Mouse (Mus musculus): Measurements from ENCODE around the gene Banf2.

Gene Banf2

DNA sequence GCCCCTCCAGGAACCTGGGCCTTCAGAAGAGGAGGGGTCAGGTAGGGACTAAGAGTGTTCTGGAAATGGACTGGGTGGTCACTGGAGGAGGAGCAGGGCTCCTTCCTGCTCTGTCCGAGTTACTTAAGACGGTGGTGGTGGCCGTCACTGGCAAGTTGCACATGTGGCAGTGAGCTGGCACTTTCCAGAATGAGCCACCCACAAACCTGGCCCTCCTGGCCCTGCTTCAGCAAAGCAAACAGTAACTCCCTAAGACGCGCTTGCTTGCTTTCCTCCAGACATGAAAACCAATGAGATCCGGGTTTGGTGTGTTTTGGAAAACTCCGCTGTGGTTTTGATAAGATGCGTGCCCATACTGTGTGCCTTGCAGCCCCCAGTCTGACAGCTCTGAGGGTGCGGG, 7.5 kb upstream of the Banf2 start:
- DNase-seq (ENCODE audit: low read depth, low spot score), result no peak

DNA sequence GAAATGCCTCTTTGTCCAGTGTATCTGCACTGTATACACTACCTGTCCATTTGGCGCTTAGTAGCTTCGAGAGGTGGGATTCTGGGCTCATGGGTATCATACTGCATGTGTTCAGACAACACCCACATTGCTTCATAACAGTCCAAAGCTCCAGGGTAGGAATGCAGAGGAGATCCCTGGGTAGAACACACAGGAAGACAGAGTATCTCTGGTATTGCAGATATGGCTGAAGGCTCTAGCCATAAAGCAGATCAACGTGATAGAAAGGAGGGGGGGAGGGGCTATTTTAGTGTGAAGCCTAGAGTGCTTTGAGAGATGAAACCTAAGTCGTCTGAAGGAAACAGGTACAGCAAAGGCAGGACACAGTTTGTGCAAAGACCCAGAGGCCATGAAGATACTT, 6.4 kb upstream of the Banf2 start:
- DNase-seq (ENCODE audit: low read depth, low spot score), result no peak

DNA sequence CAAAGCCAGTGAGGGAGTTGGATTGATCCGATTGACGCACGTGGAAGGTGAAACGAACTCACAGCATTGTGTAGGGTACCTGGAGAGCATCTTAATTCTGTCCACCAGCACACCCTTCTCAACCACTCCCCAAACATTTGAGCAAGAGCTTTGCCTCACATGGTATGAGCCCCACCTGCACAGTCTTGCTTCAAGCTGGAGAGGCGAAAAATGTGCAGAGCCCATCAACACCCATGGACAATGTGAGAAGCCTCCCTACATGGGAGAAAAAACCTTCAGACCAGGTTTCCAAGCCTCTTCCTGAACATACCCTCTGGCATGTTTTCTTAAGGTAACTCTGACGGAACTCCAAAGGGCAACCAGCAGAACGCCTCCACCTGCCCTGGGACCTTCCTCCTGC, 2.1 kb upstream of the Banf2 start:
- no peak for DNase-seq (ENCODE audit: low read depth, low spot score)

DNA sequence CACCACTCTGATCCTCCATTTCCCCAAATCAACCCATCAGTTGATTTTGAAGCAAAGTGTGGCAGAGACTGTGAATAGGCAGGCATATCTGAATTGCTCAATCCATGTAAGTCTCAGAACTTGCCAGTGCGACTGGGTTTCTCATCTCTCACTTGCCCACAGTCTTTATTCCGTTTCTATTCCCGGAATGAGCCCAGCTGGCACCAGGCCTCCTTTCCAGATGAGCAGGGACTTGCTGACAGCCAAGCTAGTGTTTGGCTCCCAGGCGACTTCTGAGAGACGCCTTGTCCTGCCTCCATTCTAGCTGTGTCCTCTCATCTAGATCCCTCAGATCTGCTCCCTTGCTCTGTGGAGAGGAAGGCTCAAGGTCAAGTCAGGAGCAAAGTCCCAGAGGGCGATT, 11.9 kb downstream of the Banf2 start:
- no peak for DNase-seq (ENCODE audit: low read depth, low spot score)

DNA sequence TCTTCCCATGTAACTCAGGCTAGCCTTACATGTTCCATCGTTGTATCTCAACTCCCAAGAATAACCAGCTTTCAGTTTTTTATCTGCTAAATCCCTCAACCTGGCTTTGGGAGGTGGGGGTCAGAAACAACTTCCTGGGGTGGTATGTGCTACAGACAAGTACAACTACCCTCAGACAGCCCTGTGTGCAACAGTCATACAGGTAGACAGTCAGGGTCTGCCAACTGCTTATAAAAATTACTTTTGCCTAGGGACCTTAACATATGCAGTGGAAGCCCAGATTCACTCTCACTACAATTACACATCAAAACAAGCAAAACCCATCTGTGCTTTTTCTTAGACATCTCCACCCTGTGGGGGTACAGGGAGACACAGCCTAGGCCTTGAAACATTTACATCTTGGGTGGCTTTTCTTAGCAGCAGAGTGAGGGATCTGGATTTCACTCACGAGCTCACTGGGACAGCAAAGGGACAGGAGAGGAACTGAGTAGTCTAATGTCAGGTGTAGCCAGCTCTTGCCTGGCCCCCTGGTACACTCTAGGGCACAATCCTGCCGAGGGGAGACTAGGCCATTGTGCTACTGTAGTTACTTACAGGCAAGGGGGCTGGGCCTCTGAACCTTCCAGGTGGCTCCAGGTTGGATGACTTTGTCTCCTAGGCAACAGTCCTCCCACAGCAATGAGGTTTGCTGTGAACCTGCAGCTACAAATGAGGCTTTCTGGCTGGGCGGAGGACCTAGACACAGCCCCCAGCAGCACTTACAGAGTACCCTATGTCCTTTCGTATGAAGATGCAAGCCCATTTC, 13.1 kb downstream of the Banf2 start:
- DNase-seq (ENCODE audit: low read depth, low spot score), result no peak

DNA sequence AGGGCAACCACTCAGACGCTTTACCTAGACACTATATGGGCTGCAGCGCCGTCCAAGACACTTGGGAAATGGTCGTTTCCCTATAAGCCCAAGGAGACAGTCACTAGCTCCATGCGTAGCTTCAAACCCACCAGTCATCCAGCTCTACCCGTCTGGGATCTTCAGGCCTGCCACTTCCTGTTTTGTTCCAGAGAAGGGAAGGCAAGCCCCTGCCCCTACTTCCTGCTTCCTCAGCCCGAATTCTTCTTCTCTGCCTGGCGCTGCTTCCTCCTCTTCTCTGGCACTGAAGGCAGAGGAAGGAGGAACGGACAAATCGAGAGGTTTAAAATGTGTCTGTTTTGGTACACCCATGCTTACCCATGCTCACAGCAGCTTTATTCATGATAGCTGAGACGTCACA, 14.1 kb downstream of the Banf2 start:
- no peak for DNase-seq (ENCODE audit: low read depth, low spot score)

DNA sequence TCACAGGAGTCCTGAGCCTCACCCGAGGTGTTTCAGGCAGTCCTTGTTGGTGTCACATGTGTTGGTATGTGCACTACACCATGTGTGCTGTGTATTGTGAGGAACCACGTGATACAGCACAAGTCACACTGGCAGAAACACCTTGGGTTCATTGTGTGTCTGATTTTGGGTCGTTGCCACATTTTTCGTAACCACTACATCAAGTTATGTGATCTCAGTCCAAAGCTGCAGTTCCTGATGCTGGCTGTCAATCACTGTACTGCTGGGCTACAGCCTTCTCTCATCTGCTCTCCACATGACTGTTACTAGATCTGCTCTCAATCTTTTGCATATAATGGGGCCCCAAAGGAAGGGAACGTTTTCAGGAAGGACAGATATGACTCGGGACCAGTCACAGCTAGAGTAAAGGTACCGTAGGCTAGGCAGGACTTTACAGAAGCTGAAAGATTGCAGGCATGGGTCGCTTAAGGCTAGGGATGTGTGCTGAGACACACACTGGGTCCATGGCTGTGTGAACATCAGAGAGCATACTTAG, 17.4 kb downstream of the Banf2 start:
- no peak for DNase-seq (ENCODE audit: low read depth, low spot score)

DNA sequence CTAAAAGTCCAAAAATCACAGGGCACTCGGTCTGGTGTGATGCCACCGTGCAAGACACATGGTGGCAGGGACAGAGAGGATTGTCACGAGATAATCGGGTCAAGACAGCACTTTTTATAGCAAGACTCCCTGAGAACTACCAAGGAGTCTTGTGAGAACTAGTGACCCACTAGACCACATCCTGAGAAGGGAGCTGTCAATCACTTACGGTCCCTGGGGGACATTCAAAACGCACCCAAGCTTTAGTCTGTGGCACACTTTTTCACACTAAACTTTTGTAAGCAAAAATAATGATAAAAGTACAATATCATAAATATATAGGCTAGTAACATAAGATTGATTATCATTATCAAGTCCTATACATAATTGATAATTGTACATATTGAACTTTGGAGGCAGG, 18.0 kb downstream of the Banf2 start:
- no peak for DNase-seq (ENCODE audit: low read depth, low spot score)

DNA sequence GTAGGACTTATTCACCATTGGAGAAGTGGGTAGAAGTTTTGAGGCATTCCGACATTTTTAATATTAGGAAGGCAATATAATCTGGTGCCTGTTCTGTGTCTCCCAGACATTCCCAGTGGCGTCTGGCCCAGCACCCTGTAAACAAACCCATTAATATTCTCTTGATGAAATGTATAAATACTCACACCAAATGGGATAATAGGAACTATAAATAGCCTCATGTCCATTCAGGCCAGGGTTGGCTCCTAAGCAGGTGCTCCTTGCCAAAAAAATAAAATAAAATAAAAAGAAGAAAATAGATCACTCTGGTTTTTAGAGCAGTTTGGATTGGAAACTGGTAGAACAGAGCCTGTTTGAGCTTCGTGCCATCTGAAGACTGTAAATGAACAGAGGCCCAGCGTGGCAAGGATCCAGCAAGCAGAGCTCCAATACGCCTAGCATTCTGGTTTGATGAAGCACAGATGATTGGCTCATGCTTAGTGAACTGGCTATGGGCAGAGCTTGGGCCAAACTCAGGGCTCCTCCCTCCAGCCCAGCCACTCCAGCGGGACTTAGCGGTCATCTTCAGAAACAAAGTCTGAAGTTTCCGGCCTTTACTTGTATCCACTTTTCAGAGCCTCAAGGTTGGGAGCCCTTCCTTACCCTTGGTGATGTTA, 19.7 kb downstream of the Banf2 start:
- DNase-seq (ENCODE audit: low read depth, low spot score), result no peak

DNA sequence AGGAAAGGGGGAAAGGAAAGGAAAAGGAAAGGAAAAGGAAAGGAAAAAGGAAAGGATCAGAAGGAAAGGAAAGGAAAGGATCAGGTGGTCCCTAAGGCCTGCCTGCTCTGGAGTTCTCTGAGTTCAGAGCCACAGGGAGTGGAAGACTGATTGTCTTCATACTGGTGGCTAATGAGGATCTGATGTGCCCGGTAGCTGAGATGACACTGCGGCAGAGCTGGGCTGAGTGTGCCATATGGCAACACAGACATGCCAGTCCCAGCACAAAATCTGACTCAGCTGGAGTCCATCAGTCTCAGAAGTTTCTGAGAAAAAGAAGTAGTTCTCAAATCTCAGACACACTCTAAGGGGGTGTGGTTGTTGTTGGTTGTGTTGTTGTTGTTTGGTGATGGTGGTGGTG, 24.9 kb downstream of the Banf2 start:
- no peak for DNase-seq (ENCODE audit: low read depth, low spot score)

DNA sequence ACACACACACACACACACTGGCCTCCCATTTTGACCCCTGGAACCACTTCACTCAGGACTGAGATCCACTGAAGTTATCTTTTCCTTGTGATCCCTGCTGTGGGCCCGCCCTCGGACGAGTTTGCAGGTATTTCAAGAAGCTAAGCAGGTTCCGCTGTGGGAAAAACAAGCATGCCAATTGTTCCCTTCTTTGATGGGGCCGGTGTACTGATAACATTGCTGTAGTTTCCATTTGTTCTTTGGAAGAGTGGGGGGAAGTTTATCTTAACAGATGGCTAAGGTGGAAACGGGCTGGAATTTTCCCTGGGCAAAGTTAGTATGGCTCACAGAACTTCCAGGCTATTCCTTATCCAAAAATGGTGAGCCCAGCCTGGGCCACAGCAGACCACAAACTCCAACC, 28.8 kb downstream of the Banf2 start:
- DNase-seq (ENCODE audit: low read depth, low spot score), result no peak

DNA sequence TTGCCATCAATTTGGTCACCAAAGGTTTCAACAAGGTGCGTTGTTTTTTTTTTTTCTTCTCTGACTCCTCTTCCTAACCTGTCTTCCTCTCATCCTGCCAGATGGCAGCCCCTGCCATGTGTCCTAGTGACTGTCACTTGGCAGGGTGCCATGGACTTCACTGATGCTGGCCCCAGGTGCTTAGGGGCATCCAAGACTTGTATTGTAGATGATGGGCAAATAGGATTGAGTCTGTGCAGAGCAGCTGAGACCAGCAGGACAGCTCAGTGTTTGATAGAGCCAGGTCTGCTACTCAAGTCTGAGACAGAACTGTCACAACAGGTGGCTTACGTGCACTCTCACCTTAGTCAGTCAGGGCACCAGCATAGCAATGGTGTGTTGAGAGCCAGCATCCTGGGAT, 32.6 kb downstream of the Banf2 start:
- no peak for DNase-seq (ENCODE audit: low read depth, low spot score)

DNA sequence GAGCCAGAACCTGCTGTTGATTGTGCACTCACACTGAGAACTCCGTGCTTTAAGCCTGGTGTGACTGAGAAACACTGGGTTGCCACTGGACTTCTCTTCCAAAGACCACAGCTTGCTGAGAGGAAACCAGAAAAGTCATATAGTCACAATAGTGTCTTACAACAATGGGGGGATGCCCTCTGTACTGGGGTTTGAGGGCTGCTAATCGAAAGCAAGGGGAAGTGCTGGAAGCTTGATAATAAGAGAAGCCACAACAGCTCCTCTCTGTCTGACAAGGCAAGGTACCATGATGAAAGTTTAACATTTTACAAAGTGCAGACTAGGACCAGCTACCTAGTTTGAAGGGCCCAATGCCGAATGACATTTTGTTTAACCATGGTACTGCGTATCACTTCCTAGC, 36.8 kb downstream of the Banf2 start:
- no peak for DNase-seq (ENCODE audit: low read depth, low spot score)

DNA sequence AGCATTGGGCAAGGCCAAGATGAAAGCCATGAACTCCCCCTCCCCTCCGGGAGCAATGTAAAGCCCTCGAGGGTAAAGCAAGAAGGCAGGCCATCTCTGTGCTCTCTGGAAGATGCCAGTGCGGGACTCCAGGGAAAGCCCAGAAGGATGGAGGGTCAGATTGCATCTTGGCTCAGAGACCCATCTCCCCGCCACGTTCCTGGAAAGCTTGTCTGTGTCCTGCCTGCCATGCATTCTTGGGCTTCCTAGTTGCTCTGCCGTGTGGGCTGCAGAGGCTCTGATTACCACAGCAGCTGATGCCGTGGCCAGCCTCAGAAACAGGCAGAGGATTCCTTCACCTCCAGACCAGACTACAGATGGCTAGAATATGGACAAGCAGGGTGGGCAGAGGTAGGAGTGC, 37.6 kb downstream of the Banf2 start:
- no peak for DNase-seq (ENCODE audit: low read depth, low spot score)

DNA sequence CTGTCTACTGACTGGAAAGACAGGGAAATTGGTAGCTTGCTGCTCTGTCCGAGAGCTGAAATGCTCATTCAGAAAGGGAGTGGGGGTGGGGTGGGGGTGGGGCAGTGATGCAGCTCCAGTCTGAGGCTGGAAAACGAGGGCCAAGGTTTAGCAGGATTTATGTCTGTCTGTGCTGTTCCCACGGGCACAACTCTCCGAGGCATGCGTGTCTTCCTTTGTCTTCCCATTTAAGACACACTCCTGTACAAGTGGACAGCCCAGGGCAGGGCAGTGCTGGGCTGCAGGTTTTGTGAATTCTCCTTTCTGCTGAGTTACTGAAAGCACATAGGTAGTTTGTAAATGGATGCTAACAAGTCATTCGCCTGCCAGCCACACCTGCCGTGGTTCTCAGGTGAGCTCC, 39.8 kb downstream of the Banf2 start:
- DNase-seq (ENCODE audit: low read depth, low spot score), result no peak

DNA sequence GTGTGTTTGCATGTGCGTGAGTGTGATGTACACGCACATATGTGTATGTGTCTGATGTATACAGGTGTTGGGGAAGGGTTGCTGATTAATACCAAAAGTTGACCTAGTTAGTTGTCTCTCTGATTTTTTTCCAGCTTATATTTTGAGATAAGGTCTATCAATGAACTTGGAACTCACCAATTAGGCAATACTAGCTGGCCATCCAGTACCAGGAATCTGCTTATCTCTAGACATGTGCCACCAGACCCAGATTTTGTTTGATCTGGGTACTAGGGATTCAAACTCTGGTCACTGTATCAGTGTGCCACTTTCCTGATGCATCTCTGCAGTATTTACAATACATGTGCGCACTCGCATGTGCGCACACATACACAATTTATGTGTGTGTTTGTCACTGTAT, 41.2 kb downstream of the Banf2 start:
- no peak for DNase-seq (ENCODE audit: low read depth, low spot score)

DNA sequence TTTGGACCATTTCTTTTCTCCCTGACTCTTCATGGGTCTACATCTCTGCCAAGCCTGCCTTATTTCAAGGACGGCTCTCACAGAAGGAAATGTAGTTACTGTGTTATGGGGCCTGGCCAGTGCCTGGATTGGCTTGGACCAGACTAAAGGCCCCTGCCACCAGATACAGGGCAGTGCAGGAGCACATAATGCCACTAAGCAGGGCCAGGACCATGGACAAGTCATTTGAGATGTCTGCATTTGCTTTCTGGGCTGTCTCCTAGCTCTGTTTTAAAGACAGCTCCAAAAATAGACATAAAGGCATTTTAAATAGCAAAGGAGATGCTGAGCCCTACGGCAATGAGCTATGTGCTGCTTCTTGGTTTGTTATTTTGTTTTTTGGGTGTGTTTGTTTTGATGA, 43.8 kb downstream of the Banf2 start:
- no peak for DNase-seq (ENCODE audit: low read depth, low spot score)

DNA sequence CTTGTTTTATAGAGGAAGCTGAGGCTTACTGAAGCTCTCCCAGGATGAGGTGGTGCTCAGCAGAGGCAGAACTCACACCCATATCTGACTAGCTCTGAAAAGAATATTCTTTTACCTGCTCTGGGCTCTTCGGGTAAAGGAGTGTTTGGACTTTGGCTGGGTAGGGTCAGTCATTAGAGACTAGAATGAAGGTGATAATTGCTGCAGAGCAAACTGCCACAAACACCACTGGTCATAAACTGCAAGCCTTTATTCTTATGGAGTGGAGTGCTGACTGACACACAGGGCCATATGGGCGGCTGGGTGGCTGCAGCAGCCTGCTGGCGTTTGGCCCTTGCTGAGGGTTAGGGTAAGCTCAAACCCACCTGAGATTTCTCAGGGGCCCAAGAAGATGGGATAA, 46.0 kb downstream of the Banf2 start:
- DNase-seq (ENCODE audit: low read depth, low spot score), result no peak

DNA sequence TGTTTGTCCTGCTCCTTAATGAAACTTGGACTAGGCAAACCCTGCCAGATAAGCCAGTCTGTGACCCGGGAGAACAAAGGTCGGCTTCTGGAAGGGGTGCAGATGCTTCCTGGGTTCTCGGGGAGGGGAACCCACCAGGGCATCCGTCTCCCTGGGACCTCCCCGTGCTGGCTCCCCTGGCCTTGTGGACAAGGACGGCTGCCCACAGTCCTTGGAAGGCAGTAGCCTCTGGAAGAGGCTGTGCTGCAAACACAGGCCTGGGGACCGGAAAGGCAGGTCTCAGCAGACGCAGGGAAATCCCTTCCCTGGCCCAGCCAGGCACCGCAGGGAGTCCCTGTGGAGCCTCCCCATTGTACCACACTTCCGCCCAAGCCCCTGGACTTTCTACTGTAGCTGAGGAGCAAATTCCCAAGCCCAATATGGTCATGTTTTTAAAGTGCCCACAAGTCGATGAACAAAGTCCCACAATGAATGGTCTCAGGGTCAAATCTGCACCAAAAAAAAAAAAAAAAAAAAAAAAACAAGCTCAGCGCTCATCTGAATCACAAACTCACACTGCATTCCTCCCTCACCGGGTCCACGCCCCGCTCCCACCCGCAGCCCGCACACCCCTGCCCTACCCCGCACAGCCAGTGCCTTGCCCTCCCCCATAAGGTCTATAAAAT, 53.5 kb downstream of the Banf2 start:
- peak; percentile 28 for DNase-seq (ENCODE audit: low read depth, low spot score)

DNA sequence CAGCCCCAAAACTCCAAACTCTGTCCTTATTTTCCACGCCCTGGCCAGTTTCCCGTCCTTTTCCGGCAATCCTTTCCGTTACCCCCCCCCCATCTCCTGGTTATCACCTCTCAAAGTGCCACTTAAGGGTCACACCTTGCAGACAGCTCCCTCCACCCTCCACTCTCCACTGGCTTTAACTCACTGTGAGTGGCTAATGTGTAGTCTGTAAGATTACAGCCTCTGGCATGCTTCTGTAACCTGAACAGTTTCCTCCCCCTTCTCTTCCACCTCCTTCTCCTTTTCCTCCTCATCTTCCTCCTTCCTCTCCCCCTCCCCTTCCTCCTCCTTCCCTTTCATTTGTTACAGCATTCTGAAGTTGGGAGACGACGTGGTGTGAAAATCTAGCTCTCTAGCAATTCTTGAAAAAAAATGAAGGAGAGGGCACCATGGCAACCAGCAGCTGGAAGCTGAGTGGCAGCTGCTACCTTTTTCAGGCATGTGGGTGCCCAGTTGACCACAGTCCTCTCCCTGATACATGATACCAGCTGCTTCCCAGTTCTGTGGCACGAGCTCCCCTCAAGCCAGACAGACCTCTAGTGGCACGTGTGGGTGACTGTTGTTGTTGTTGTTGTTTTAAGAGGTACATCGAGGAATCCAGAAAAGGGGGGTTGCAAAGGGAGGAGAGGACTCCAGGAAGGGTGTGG, 55.2 kb downstream of the Banf2 start:
- DNase-seq (ENCODE audit: low read depth, low spot score), result no peak

DNA sequence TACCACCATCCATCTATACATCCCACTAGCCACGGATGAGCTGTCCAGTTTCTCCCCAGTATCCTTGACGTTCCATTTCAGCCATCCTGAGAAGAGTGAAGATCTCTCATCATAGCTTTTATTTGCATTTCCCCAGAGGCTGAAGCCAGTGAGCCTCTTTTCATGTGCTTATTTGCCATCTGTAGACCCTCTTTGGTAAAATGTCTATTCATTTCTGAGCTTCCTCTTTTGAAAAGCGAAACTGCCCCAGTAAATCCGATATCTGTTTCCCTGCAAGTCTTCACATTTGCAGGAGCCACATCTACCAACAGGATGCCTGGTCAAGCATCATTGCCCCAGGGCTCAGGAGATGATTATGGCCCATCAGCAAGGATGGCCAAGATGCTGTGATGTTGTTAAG, 59.9 kb downstream of the Banf2 start:
- no peak for DNase-seq (ENCODE audit: low read depth, low spot score)

DNA sequence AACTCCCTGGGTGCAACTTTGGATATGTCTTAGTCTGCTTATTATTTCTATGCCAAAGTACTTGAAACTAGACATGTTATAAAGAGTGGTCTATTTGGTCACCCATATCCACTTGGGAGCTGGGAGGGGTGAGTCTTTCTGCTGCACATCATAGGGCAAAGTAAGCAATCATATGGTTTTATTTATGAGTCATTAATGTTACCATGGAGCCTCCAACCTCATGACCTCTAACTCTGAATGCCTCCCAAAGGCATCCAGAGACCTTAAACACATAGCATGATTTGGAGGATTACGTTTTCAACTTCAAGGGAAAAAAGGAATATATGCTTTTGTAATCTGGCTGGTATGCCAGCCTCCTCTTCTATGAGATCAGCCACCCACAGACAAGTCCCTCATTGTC, 61.9 kb downstream of the Banf2 start:
- no peak for DNase-seq (ENCODE audit: low read depth, low spot score)
